Mouse (Mus musculus): ENCODE measurements around the gene Vpreb1.

The Vpreb1 gene

DNA sequence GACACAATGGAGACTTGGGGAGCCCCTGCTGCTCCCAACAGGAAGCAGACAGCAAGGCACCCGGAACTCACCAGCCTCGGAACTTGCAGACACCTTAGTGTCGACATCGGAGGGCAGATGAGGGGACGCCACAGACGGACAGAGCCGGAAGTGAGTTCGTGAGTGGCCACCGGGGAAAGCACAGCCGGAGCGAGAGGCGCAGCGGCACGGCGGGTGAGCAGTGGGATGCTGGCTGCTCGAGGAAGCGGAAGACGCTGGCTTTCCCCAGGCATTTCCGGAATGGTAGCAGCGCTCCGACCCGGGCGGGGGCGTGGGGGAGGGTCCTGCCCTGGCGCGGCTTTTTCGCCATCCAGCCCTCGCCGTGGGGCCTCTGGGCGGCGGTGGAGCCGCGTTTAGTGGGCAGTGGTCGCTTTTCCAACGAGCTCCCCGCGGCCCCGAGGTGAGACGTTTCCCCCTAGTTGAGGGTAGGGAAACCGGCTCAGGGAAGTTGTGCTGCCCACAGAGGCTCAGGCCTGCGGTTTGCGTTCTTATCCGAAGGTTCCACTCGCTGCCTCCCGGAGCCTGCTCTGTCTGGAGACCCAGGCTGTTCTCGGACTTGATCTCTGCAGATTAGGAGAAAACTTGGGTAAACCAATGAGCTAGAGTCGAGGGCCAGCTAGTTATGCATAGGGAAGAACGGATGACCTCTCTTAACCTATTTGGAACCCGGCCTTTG is at the start of gene Vpreb1, which contains the start of gene Top3b:
Gene Vpreb1 (minus strand): TSS at position 227 of the 715 bp plus-strand sequence.
Gene Top3b (plus strand): TSS at position 120 of the 715 bp plus-strand sequence.
- peak; percentile 91 to 96 for DNase-seq (ENCODE audit: inconsistent age in 2 of 2, low spot score in 1 of 2)

DNA sequence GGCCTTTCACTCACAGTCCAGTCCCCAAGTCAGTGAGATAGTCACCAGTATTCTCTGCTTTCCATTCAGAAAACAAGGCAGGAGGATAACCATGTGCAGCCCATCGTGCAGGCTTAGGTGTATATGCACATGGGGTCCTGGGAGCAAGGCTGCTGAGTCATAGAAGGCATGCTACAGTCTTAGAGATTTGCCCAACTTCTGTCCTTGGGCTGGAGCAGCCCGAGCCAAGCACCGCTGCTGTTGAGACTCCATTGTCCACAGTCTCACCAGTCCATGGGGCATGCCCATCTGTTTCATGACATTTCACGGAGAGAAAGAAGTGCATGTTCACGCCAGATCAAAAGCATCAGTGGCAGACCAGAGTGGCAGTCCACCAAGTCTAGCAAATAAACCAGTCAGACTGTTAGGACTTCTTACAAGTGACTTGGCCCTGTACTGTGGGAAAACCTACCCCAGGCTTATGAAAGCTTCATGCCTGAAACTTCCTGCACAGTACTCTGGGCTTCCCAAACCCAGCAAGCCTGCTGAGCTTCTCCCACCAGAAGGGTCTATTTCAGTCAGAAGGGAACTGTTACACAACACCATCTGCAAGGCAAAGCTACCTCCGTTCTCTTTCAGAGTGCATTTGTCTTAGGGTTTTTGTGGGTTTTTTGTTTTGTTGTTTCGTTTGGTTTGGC is 47.9 kb upstream of the Vpreb1 start:
- DNase-seq (ENCODE audit: inconsistent age in 2 of 2, low spot score in 1 of 2) = peak; percentile 78 to 82

- no peak for DNase-seq (ENCODE audit: inconsistent age in 2 of 2, low spot score in 1 of 2)
Measured at GRCm38 (mm10) chr16:16913440-16913839, 42.8 kb upstream of the Vpreb1 start.

GRCm38 (mm10) chr16:16911641-16912597 is 41.3 kb upstream of the Vpreb1 start:
- DNase-seq (ENCODE audit: inconsistent age in 2 of 2, low spot score in 1 of 2) = peak; percentile 81 to 94

DNA sequence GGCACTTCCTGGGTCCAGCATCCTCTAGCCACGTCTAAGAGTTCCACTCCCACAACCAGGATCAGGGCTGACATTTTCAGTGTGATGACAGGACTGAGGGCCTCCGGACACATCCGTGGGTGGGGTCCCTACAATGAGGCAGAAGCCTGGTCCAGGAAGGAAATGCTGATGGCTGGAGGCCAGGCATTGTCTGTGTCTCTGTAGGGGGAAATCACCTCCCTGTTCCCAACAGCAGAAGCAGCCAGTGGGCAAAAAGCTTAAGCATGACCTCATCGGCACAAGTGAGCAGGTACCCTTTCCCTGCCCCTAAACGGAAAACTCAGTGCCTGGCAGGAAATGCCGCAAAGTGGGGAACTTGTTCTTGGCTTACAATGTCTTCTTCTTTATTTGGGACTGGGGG is 37.2 kb upstream of the Vpreb1 start:
- DNase-seq (ENCODE audit: inconsistent age in 2 of 2, low spot score in 1 of 2) = peak; percentile 79 to 81

GRCm38 (mm10) chr16:16903188-16903587 is 32.5 kb upstream of the Vpreb1 start:
- no peak for DNase-seq (ENCODE audit: inconsistent age in 2 of 2, low spot score in 1 of 2)

DNA sequence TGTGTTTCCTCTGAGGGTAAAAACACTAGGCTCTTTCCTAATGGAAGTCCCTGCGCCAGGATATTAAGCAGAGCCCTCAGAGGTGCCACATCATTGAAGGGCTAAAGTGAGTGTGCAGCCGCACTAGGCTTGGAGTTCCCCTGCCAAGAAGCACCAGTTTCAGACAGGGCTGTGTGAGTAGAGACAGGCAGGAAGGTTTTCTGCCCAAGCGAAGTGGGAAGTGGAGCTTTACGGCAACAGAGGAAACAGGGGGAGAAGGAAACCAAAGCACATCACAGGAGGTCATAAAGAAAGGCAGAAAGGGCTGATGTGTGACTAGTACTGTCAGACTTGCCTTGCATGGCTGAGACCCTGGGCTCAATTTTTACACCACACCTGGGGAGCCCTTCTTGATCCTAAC is 31.7 kb upstream of the Vpreb1 start:
- no peak for DNase-seq (ENCODE audit: inconsistent age in 2 of 2, low spot score in 1 of 2)

GRCm38 (mm10) chr16:16897056-16897584 is 26.5 kb upstream of the Vpreb1 start:
- no peak for DNase-seq (ENCODE audit: inconsistent age in 2 of 2, low spot score in 1 of 2)

DNA sequence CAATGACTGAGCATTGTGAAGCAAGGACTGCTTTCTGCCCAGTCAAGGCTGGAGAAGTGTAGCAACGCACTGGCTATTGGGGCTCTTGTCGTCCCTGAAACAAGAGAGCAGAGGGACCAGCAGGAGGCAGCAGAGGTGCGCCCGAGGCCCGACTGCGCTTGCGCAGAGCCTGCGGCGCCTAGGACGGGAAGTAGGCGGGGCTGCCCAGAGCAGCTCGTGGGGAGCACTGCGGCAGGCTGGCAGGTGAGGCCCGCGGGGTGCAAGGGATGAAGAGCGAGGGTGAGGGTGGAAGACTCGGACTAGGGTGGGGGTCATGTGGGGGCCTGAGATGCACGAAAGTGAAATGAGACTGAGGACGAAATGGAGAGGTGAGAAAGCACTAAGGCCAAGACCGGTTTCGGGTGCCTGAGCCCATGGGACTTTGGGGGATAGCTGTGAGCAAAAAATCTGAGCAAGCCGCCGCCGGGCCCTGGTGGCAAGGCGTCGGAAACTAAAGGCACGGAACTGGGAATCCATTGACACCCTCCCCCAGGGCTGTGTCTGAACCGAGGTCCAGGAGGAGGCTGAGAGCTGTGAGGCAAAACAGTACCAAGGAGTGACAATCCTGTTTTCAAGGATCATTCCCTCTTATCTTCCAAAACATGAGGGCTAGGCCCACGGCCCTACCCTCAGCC is 25.9 kb upstream of the Vpreb1 start, which contains the start of gene Ppm1f:
Gene Ppm1f (plus strand): TSS at position 88 of the 674 bp plus-strand sequence.
- peak; percentile 97 to 99 for DNase-seq (ENCODE audit: inconsistent age in 2 of 2, low spot score in 1 of 2)

DNA sequence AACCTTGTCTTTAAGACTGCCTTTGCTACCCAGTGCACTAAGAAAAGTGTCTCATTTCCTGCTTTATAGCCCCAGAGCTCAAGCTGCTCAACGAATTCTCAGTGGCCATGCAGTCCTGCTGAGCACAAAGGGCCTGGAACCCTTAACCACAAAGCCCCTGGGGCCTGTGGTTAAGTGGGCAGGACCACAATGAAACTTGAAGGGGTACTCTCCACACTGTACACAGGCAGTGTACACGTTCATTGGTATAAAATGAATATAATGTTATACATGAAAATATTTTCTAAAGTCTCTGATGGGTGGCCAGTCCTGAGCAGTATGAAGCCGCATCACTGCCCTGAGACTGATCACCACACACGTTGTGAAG is 25.4 kb upstream of the Vpreb1 start:
- no peak for DNase-seq (ENCODE audit: inconsistent age in 2 of 2, low spot score in 1 of 2)

DNA sequence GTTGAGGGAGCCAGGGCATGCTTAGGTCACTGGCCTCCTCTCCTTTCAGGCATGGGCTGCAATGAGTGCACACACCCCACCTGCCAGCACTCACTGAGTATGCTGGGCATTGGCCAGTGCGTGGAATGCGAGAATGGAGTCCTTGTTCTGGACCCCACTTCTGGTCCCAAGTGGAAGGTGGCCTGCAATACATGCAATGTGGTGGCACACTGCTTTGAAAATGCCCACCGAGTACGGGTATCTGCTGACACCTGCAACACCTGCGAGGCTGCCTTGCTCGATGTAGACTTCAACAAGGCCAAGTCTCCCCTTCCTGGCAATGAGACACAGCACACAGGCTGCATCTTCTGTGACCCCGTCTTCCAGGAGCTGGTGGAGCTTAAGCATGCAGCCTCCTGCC is 21.7 kb upstream of the Vpreb1 start:
- DNase-seq (ENCODE audit: inconsistent age in 2 of 2, low spot score in 1 of 2) = no peak

DNA sequence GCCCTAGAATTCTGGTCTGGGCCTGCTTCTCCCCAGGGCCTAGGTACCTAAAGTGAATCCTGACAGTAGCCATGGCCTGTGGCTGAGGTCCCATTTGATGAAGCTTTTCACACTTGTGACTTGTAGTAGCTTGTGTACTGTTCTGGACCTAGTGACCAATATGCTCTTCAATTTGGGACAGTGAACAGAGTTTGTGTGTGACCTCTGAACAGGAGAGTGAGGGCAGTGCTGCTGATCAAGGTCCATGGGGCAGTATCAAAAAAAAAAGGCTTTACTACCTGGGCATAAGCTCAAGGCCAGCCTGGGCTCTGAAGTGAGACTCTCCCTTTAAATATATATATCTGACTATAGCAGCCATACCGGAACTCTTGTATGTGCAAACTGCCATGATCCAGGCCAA is 17.7 kb upstream of the Vpreb1 start:
- no peak for DNase-seq (ENCODE audit: inconsistent age in 2 of 2, low spot score in 1 of 2)

DNA sequence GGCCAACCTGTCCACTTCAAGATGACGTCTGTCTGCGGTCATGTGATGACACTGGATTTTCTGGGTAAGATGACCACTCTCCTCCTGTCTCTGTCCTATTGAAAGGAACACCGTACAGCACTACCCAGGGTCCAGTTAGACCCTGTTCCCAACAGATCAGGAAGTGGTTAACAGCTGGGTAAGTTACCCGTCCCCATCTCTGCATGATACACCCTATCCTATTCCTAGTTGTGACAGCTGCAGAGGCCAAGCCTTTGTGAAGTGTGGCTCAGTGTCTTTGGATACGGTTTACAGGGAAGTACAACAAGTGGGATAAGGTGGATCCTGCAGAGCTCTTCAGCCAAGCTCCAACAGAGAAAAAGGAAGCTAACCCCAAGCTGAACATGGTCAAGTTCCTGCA is 8.4 kb upstream of the Vpreb1 start:
- no peak for DNase-seq (ENCODE audit: inconsistent age in 2 of 2, low spot score in 1 of 2)

DNA sequence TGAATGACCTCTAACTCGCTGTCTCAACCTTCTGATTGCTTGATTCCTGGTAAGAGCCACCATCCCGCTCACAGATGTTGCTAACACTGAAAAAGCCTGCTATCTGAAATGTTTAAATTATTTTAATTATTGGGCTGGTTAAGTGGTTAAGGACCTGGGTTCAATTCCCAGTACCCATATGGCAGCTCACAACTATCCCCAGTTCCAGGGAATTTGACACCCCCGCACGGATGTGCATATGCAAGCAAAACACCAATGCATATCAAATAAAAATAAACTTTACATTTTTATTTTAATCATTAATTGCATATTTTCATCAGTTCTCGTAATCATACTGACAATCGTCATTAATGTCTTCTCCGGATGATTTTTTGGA is 414 bp downstream of the Vpreb1 start:
- DNase-seq (ENCODE audit: inconsistent age in 2 of 2, low spot score in 1 of 2) = no peak

DNA sequence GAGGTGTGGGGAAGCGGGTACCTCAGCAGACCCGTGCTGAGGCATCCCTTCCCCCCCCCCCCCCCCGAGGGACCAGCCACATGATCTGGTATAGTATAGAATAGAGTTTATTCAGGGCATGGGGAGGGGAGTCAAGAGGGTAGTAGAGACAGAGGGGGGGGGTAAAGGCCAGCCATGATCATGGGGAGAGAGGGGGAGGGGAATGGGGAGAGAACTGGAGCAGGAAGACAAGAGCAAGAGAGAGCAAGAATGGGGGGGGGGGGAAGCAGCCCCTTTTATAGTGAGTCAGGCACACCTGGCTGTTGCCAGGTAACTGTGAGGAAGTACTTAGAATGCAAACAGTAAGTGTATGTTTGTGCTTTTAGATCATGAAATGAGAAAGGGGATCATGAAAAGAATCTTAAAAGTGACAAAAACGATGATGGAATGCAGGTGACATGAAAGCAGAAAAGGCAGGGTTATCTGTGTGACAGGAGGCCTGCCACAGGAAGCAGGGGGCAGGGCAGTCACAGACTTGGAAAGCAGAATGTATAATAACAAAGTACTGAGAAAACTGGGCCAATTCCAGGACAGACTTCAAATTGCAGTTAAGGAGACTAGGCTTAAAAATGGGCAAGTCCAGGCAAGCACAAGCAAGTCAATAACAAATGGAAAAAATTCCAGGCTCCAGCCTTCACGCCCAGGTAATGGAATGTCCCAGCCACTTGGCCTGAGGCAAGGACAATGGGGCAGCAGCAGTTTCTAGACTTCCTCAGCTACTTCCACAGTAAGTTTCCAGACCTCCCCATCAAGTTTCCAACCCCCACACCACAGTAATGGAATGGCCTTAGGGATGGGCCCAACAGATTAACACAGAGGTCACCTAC is 4.7 kb downstream of the Vpreb1 start:
- DNase-seq (ENCODE audit: inconsistent age in 2 of 2, low spot score in 1 of 2) = no peak

- no peak for DNase-seq (ENCODE audit: inconsistent age in 2 of 2, low spot score in 1 of 2)
Measured at GRCm38 (mm10) chr16:16865217-16865616, 5.4 kb downstream of the Vpreb1 start.

GRCm38 (mm10) chr16:16863978-16864377 is 6.7 kb downstream of the Vpreb1 start, which contains the start of gene Igll1:
Gene Igll1 (minus strand): TSS chr16:16863985.
- no peak for DNase-seq (ENCODE audit: inconsistent age in 2 of 2, low spot score in 1 of 2)

DNA sequence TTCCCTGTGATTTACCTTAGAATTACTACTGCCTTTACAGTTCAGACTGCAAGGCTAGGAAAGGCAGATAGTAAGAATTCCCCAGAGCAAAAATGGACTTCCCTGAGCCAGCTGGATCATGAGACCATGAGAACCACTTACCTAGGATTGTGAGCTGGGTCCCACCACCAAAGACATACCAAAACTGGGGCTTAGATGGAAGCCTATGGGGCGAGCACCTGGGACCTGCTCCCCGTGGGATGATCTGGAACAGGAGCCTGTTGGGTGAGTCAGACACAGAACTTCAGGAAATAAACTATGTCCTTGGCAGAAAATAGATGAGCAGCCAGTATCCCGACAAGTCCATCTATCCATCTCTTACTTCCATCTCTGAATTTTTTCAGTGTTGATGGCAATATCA is 8.4 kb downstream of the Vpreb1 start:
- no peak for DNase-seq (ENCODE audit: inconsistent age in 2 of 2, low spot score in 1 of 2)

DNA sequence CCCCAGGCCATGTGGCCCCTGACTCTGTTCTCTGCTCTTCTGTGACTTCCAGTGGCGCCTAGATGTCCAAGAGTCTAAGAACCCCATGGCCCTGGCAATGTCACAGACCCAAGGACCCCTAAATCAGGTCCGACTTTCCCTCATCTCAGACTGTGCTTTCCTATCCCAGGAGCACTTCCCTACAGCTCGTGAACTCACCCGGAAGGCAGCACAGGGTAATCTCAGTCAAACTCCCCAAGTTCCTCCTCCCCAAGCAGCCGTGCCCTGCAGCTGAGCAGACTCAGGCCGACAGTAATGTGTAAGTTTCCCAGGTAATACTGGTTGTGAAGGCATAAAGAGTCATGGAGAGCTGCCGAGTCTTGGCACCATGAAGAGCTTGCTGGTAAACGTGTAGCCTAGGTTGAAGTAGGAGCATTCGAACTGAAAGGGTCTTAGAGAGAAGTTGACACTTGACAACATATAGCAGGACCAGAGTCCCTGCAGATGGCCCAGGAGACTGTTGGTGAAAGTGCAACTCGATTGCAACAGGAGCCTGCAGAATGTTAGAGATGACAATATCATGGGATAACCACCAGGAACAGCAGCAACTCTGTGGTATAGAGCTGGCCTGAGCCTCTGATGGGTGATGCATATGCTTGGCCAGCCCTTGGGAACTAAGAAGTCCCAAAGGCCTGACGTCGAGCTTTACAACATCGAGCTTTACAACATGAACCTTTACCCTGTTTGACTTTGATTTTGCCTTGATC is 13.7 kb downstream of the Vpreb1 start:
- no peak for DNase-seq (ENCODE audit: inconsistent age in 2 of 2, low spot score in 1 of 2)
